Mouse (Mus musculus) liver, embryonic 14.5 days (tissue): ENCODE measurements at regions not wholly inside any gene's neighbourhood (a gene's known extent, or its start where the extent isn't known, plus 50 kb on each side); places are given as distances from the start of the nearest gene placed in this dataset.

Experiments used
- ATAC-seq: fragments of 200-750 bp; cut with Nextera tagmentation; 2 replicates; pipeline ENCODE4 v1.8.0; 2017; ENCODE audit warnings: moderate number of reproducible peaks, mild to moderate bottlenecking, moderate library complexity; ENCODE audit not compliant: insufficient read depth
- DNase-seq, 3 experiments: peaks; one replicate each; pipeline ENCODE4 v3.0.0-alpha.2; 2012 to 2013; ENCODE audit warnings: low read depth in 3 of 3, low spot score in 3 of 3
- H3K27ac ChIP-seq: fragments of 300-500 bp; sonication (generic); 2 replicates; pipeline ENCODE4 v1.5.1; 2014; ENCODE audit warnings: moderate library complexity, mild to moderate bottlenecking, control low read depth, inconsistent platforms
- H3K27me3 ChIP-seq: fragments of 300-500 bp; sonication (generic); 2 replicates; pipeline ENCODE4 v1.6.1; 2014; ENCODE audit warnings: mild to moderate bottlenecking, low read length, moderate library complexity; ENCODE audit not compliant: control insufficient read depth, insufficient read depth
- H3K36me3 ChIP-seq: fragments of 300-500 bp; sonication (generic); replicated peaks from 2 replicates; pipeline ENCODE4 v1.6.1; 2014; ENCODE audit warnings: low read depth; ENCODE audit not compliant: control insufficient read depth, insufficient read depth
- H3K4me1 ChIP-seq, 2 experiments: fragments of 200-500 bp in 1 of 2; fragments of 300-500 bp in 1 of 2; sonication (generic) in 1 of 2; replicated peaks; 2 replicates each; pipeline ENCODE4 v1.6.1; 2012 to 2014; ENCODE audit warnings: antibody characterized with exemption in 1 of 2, inconsistent platforms in 1 of 2, low read length in 1 of 2; ENCODE audit not compliant: control insufficient read depth in 2 of 2, insufficient read depth in 2 of 2
- H3K4me2 ChIP-seq: fragments of 300-500 bp; sonication (generic); 2 replicates; pipeline ENCODE4 v1.6.1; 2014; ENCODE audit warnings: low read depth, mild to moderate bottlenecking, control low read depth, moderate library complexity
- H3K4me3 ChIP-seq, 2 experiments: fragments of 200-500 bp in 1 of 2; fragments of 300-500 bp in 1 of 2; sonication (generic) in 1 of 2; 2 replicates each; pipeline ENCODE4 v1.5.1; 2012 to 2014; ENCODE audit warnings: low read depth in 2 of 2, low read length in 2 of 2, mild to moderate bottlenecking in 2 of 2, control low read depth in 1 of 2, inconsistent platforms in 1 of 2, moderate library complexity in 1 of 2; ENCODE audit not compliant: insufficient read depth in 1 of 2
- H3K9ac ChIP-seq: fragments of 300-500 bp; sonication (generic); replicated peaks from 2 replicates; pipeline ENCODE4 v1.6.1; 2014; ENCODE audit warnings: mild to moderate bottlenecking, control low read depth, moderate library complexity
- H3K9me3 ChIP-seq: fragments of 300-500 bp; sonication (generic); 2 replicates; pipeline ENCODE4 v1.6.1; 2016; ENCODE audit warnings: low read length, mixed read lengths; ENCODE audit not compliant: control insufficient read depth
- CTCF ChIP-seq: IDR thresholded peaks from 2 replicates; pipeline ENCODE4 v1.5.1; 2016; ENCODE audit warnings: antibody characterized with exemption, low read depth, control low read depth
- EP300 ChIP-seq: IDR thresholded peaks from 2 replicates; pipeline ENCODE4 v1.6.1; 2016; ENCODE audit warnings: antibody characterized with exemption, low read depth
- WGBS: fragments of 180-500 bp; shearing (Covaris S2); extraction: QIAGEN DNeasy Blood & Tissue Kit; methylation state at CpG from one replicate; pipeline ENCODE4 v1.1.7; 2014; ENCODE audit not compliant: insufficient replicate concordance; 5-methylcytosine and 5-hydroxymethylcytosine counted together

GRCm38 (mm10) chr3:139780054-139780453 lies 574.6 kb downstream of the Stpg2 start:
- H3K4me3 ChIP-seq = no peak overlapping the region
- H3K27me3 ChIP-seq = no peaks in the 10 kb centered on the region
- H3K9me3 ChIP-seq = no peaks in the 10 kb centered on the region
- H3K36me3 ChIP-seq = no peaks in the 10 kb centered on the region
- no peak for ATAC-seq
- H3K9ac ChIP-seq = no peak overlapping the region
- 43% methylated on average over 6 of the region's 6 CpGs for WGBS
- no peak for TF ChIP-seq EP300
- TF ChIP-seq CTCF = no peak
- no peak overlapping the region for H3K4me2 ChIP-seq
- no peak overlapping the region for H3K27ac ChIP-seq
- DNase-seq = no peak
- H3K4me1 ChIP-seq = no peaks in the 10 kb centered on the region

- H3K4me3 ChIP-seq = no peak overlapping the region
- no peak for DNase-seq
- TF ChIP-seq EP300 (no peak), CTCF (no peak)
- H3K36me3 ChIP-seq = no peaks in the 10 kb centered on the region
- H3K9ac ChIP-seq = no peak overlapping the region
- H3K27ac ChIP-seq = no peak overlapping the region
- H3K27me3 ChIP-seq = no peaks in the 10 kb centered on the region
- no peak overlapping the region for H3K4me2 ChIP-seq
- no peak for ATAC-seq
- 67% methylated on average over 3 of the region's 3 CpGs for WGBS
- H3K9me3 ChIP-seq = no peaks in the 10 kb centered on the region
- no peaks in the 10 kb centered on the region for H3K4me1 ChIP-seq
Measured at GRCm38 (mm10) chr3:139783406-139783805, 577.9 kb downstream of the Stpg2 start.

GRCm38 (mm10) chr3:139786510-139786909 lies 581.0 kb downstream of the Stpg2 start:
- ATAC-seq (no peak), DNase-seq (no peak)
- no peak overlapping the region for H3K27ac ChIP-seq
- no peak for TF ChIP-seq CTCF
- TF ChIP-seq EP300 = no peak
- no peaks in the 10 kb centered on the region for H3K27me3 ChIP-seq
- H3K36me3 ChIP-seq = no peaks in the 10 kb centered on the region
- H3K4me1 ChIP-seq = no peaks in the 10 kb centered on the region
- H3K9ac ChIP-seq = no peak overlapping the region
- no peak overlapping the region for H3K4me3 ChIP-seq
- H3K4me2 ChIP-seq = no peak overlapping the region
- no peaks in the 10 kb centered on the region for H3K9me3 ChIP-seq
- 21% methylated on average over 1 of the region's 1 CpGs for WGBS

GRCm38 (mm10) chr3:139788854-139789253 lies 583.4 kb downstream of the Stpg2 start:
- no peak for ATAC-seq
- TF ChIP-seq EP300 (no peak), CTCF (no peak)
- Histone ChIP-seq H3K27me3 (no peaks in the 10 kb centered on the region), H3K4me2 (no peak overlapping the region), H3K9ac (no peak overlapping the region), H3K27ac (no peak overlapping the region), H3K4me1 (no peaks in the 10 kb centered on the region), H3K4me3 (no peak overlapping the region), H3K36me3 (no peaks in the 10 kb centered on the region), H3K9me3 (no peaks in the 10 kb centered on the region)
- no peak for DNase-seq
- 34% methylated on average over 2 of the region's 2 CpGs for WGBS

GRCm38 (mm10) chr3:139796685-139797084 lies 591.2 kb downstream of the Stpg2 start:
- Histone ChIP-seq H3K9ac (no peak overlapping the region), H3K27ac (no peak overlapping the region), H3K4me1 (no peaks in the 10 kb centered on the region), H3K4me2 (no peak overlapping the region), H3K4me3 (no peak overlapping the region), H3K36me3 (no peaks in the 10 kb centered on the region), H3K27me3 (no peaks in the 10 kb centered on the region), H3K9me3 (no peaks in the 10 kb centered on the region)
- 40% methylated on average over 1 of the region's 1 CpGs for WGBS
- no peak for ATAC-seq
- DNase-seq = no peak
- TF ChIP-seq EP300 (no peak), CTCF (no peak)
